ENCODE assay signal across 8 mouse cellular contexts in genomic region chr4:41136811-41137210, GRCm38 (mm10). TPM values are rescaled to one million over a fixed set of nuclear protein-coding genes. Genes with fewer than 3 reads are reported as not detected.
DNase-seq lines count a peak whose midpoint lies in the region; ATAC-seq and TF ChIP-seq lines count a peak whose summit lies in the region.
"Had no signal": no experiment of that assay in that cellular context is flagged by ENCODE, and none has a peak within 500 bp of the region (broad histone marks: within the 10 kb centered on the region; RNA-seq: fewer than 3 reads in every experiment).

No protein-coding gene starts in this region.

- no peaks in the 10 kb centered on the region for H3K36me3 ChIP-seq in lung, postnatal 0 days (ENCODE audit: insufficient read depth, low read length)
- H3K36me3 ChIP-seq in embryonic facial prominence, embryonic 12.5 days, result peaks cover 21% of the 10 kb centered on the region; the same call in 1 of the 2 replicates
- peaks cover 37% of the 10 kb centered on the region for H3K36me3 ChIP-seq in limb, embryonic 12.5 days
- peaks cover 5% of the 10 kb centered on the region; the same call in 1 of the 2 replicates for H3K36me3 ChIP-seq in small intestine, adult 2 months (ENCODE audit: control insufficient read depth, insufficient read depth, low read length)

- H3K4me2 ChIP-seq in lung, postnatal 0 days (replicated peaks; ENCODE audit: low read depth, low read length), result peak overlapping the region; percentile 65
- peak overlapping the region; percentile 58 for H3K4me2 ChIP-seq in embryonic facial prominence, embryonic 12.5 days (replicated peaks)
- H3K4me2 ChIP-seq in limb, embryonic 12.5 days, result peak overlapping the region; percentile 67

- TF ChIP-seq CTCF in lung, postnatal 0 days (IDR thresholded peaks at IDR 0.05), result no peak
- no peak for TF ChIP-seq CTCF in small intestine, adult 2 months (IDR thresholded peaks at IDR 0.05; ENCODE audit: extremely low read depth, insufficient read length, insufficient replicate concordance, low read depth, low read length)

- H3K4me3 ChIP-seq in lung, postnatal 0 days (ENCODE audit: low read depth, low read length), result peak overlapping the region; percentile 92
- peak overlapping the region; percentile 72 for H3K4me3 ChIP-seq in embryonic facial prominence, embryonic 12.5 days
- H3K4me3 ChIP-seq in limb, embryonic 12.5 days (replicated peaks), result peak overlapping the region; percentile 94
- peak overlapping the region; percentile 100 for H3K4me3 ChIP-seq in small intestine, adult 2 months (ENCODE audit: low read depth, low read length)

- no peak for TF ChIP-seq EP300 in lung, postnatal 0 days (IDR thresholded peaks at IDR 0.05)

- no peaks in the 10 kb centered on the region for H3K9me3 ChIP-seq in lung, postnatal 0 days (ENCODE audit: low read length)
- H3K9me3 ChIP-seq in embryonic facial prominence, embryonic 12.5 days, result no peaks in the 10 kb centered on the region
- peaks cover 5% of the 10 kb centered on the region; the same call in 1 of the 2 replicates for H3K9me3 ChIP-seq in limb, embryonic 12.5 days

- no peak for TF ChIP-seq POLR2A in small intestine, adult 2 months (IDR thresholded peaks at IDR 0.05; ENCODE audit: low read depth, low read length)

- DNase-seq in lung, postnatal 0 days (ENCODE audit: low spot score), result no peak
- DNase-seq in lung, postnatal 4 days, result no peak
- DNase-seq in layer of hippocampus, postnatal 14 days (ENCODE audit: low spot score in 2 of 2), result no peak
- DNase-seq in frontal cortex, postnatal 10 days (ENCODE audit: low spot score in 2 of 2), result no peak

- H3K4me1 ChIP-seq in lung, postnatal 0 days (ENCODE audit: insufficient read depth, low read depth, low read length), result peaks cover 5% of the 10 kb centered on the region; the same call in 1 of the 2 replicates
- 0 out of 2 replicates have a peak, but pooled peaks cover 3% of the 10 kb centered on the region for H3K4me1 ChIP-seq in embryonic facial prominence, embryonic 12.5 days
- peaks cover 6% of the 10 kb centered on the region for H3K4me1 ChIP-seq in limb, embryonic 12.5 days (replicated peaks)
- H3K4me1 ChIP-seq in small intestine, adult 2 months (ENCODE audit: control insufficient read depth, insufficient read depth, insufficient read length, low read length), result no peaks in the 10 kb centered on the region

- H3K27ac ChIP-seq in lung, postnatal 0 days (ENCODE audit: low read length), result peak overlapping the region; percentile 98
- H3K27ac ChIP-seq in embryonic facial prominence, embryonic 12.5 days, result peak overlapping the region; percentile 98
- peak overlapping the region; percentile 100 for H3K27ac ChIP-seq in limb, embryonic 12.5 days
- peak overlapping the region; percentile 81 for H3K27ac ChIP-seq in small intestine, adult 2 months (ENCODE audit: insufficient read depth, low read depth, low read length)

- H3K9ac ChIP-seq in lung, postnatal 0 days (replicated peaks; ENCODE audit: low read depth), result peak overlapping the region; percentile 95
- peak overlapping the region; percentile 99 for H3K9ac ChIP-seq in embryonic facial prominence, embryonic 12.5 days
- H3K9ac ChIP-seq in limb, embryonic 12.5 days (replicated peaks), result peak overlapping the region; percentile 99

- WGBS in lung, postnatal 0 days, result 0% methylated on average over 8 of the region's 8 CpGs
- WGBS in embryonic facial prominence, embryonic 12.5 days, result 0% methylated on average over 8 of the region's 8 CpGs
- 0% methylated on average over 8 of the region's 8 CpGs for WGBS in limb, embryonic 12.5 days
- under 1% methylated on average over 8 of the region's 8 CpGs for WGBS in small intestine, adult 2 months

- ATAC-seq in lung, postnatal 0 days, result no peak
- no peak for ATAC-seq in embryonic facial prominence, embryonic 12.5 days (ENCODE audit: insufficient number of reproducible peaks, insufficient read depth, low FRiP score, low TSS enrichment)
- no peak for ATAC-seq in limb, embryonic 12.5 days (ENCODE audit: insufficient number of reproducible peaks, insufficient read depth, low FRiP score, low TSS enrichment, low read depth)

- no peaks in the 10 kb centered on the region for H3K27me3 ChIP-seq in lung, postnatal 0 days (replicated peaks; ENCODE audit: insufficient read depth, low read length)
- H3K27me3 ChIP-seq in embryonic facial prominence, embryonic 12.5 days, result no peaks in the 10 kb centered on the region
- H3K27me3 ChIP-seq in limb, embryonic 12.5 days, result no peaks in the 10 kb centered on the region
- no peaks in the 10 kb centered on the region for H3K27me3 ChIP-seq in small intestine, adult 2 months (ENCODE audit: control insufficient read depth, insufficient read depth, low read length)

RNA-seq across cellular contexts. Expression of gene Ube2r2, which starts 1.3 kb away (rescaled TPM):
- polyA plus RNA-seq in lung, postnatal 0 days (2015; fragmentation: Nextera tagmentation; extraction: Ambion mirVana), result 77.9 and 81.6 TPM in 2 replicates
- 104 and 119 TPM in 2 replicates for polyA plus RNA-seq in embryonic facial prominence, embryonic 12.5 days (2016; fragmentation: Nextera tagmentation; extraction: Ambion mirVana)
- 106 and 120 TPM in 2 replicates for polyA plus RNA-seq in limb, embryonic 12.5 days (2016; fragmentation: Nextera tagmentation; extraction: Ambion mirVana)
- 9.2 and 25.3 TPM in 2 replicates for polyA plus RNA-seq in small intestine, adult 2 months (2012; rRNA removed)
- 10 to 100 TPM; 77.6 to 78.2 TPM for total RNA-seq in layer of hippocampus, postnatal 14 days (2021)

RNA-seq across cellular contexts. Expression of gene Nol6, which starts 12.6 kb away (rescaled TPM):
- 5.3 and 6.9 TPM in 2 replicates for polyA plus RNA-seq in lung, postnatal 0 days (2015; fragmentation: Nextera tagmentation; extraction: Ambion mirVana)
- 29.6 and 30.2 TPM in 2 replicates for polyA plus RNA-seq in embryonic facial prominence, embryonic 12.5 days (2016; fragmentation: Nextera tagmentation; extraction: Ambion mirVana)
- 24.6 and 29.8 TPM in 2 replicates for polyA plus RNA-seq in limb, embryonic 12.5 days (2016; fragmentation: Nextera tagmentation; extraction: Ambion mirVana)
- 10.4 and 16.6 TPM in 2 replicates for polyA plus RNA-seq in small intestine, adult 2 months (2012; rRNA removed)
- total RNA-seq in layer of hippocampus, postnatal 14 days (2021), result 10 to 100 TPM; 90.4 to 95.1 TPM

RNA-seq across cellular contexts. Expression of gene Aqp3, which starts 38.8 kb away (rescaled TPM):
- polyA plus RNA-seq in lung, postnatal 0 days (2015; fragmentation: Nextera tagmentation; extraction: Ambion mirVana), result 8.7 and 15.3 TPM in 2 replicates
- 2.1 and 2.7 TPM in 2 replicates for polyA plus RNA-seq in embryonic facial prominence, embryonic 12.5 days (2016; fragmentation: Nextera tagmentation; extraction: Ambion mirVana)
- polyA plus RNA-seq in limb, embryonic 12.5 days (2016; fragmentation: Nextera tagmentation; extraction: Ambion mirVana), result 1.0 TPM in 2 replicates
- 100 and 126 TPM in 2 replicates for polyA plus RNA-seq in small intestine, adult 2 months (2012; rRNA removed)
- total RNA-seq in layer of hippocampus, postnatal 14 days (2021), result under 1 TPM in 1 of 2 experiments, not detected in 1; 0.18 TPM
- total RNA-seq: hematopoietic stem cell, adult 5-6 weeks had no signal
